Mouse (Mus musculus) limb, embryonic 11.5 days (tissue): ENCODE results near the gene Foxa3. TPM values are rescaled to one million over a fixed set of nuclear protein-coding genes. Genes with fewer than 3 reads are reported as not detected.

Experiments
- ATAC-seq: fragments of 200-750 bp; cut with Nextera tagmentation; 2 replicates; pipeline ENCODE4 v1.8.0; 2017; ENCODE audit warnings: low read depth; ENCODE audit not compliant: insufficient number of reproducible peaks, low FRiP score, low TSS enrichment
- DNase-seq: peaks from one replicate; pipeline ENCODE4 v3.0.0-alpha.2; 2015; ENCODE audit warnings: low spot score
- H3K27ac ChIP-seq: fragments of 300-500 bp; sonication (generic); replicated peaks from 2 replicates; pipeline ENCODE4 v1.5.1; 2014; ENCODE audit warnings: low read depth, mild to moderate bottlenecking, low read length
- H3K27me3 ChIP-seq: fragments of 300-500 bp; sonication (generic); 2 replicates; pipeline ENCODE4 v1.6.1; 2014; ENCODE audit warnings: mild to moderate bottlenecking, low read length, mixed read lengths; ENCODE audit not compliant: control insufficient read depth, insufficient read depth
- H3K36me3 ChIP-seq: fragments of 300-500 bp; sonication (generic); 2 replicates; pipeline ENCODE4 v1.6.1; 2014; ENCODE audit warnings: mild to moderate bottlenecking, low read length, moderate library complexity, mixed read lengths; ENCODE audit not compliant: control insufficient read depth, insufficient read depth
- H3K4me1 ChIP-seq: fragments of 300-500 bp; sonication (generic); 2 replicates; pipeline ENCODE4 v1.6.1; 2014; ENCODE audit warnings: low read length, mixed read lengths; ENCODE audit not compliant: control insufficient read depth, insufficient read depth
- H3K4me2 ChIP-seq: fragments of 300-500 bp; sonication (generic); 2 replicates; pipeline ENCODE4 v1.6.1; 2014; ENCODE audit warnings: low read depth, mild to moderate bottlenecking, moderate library complexity; ENCODE audit not compliant: severe bottlenecking
- H3K4me3 ChIP-seq: fragments of 300-500 bp; sonication (generic); 2 replicates; pipeline ENCODE4 v1.5.1; 2014; ENCODE audit warnings: low read depth, low read length
- H3K9ac ChIP-seq: fragments of 300-500 bp; sonication (generic); 2 replicates; pipeline ENCODE4 v1.6.1; 2014; ENCODE audit warnings: mild to moderate bottlenecking, low read length
- H3K9me3 ChIP-seq: fragments of 300-500 bp; sonication (generic); 2 replicates; pipeline ENCODE4 v1.6.1; 2016; ENCODE audit warnings: low read length; ENCODE audit not compliant: control insufficient read depth
- WGBS: fragments of 180-500 bp; shearing (Covaris S2); extraction: QIAGEN DNeasy Blood & Tissue Kit; methylation state at CpG from one replicate; pipeline ENCODE4 v1.1.7; 2014; 5-methylcytosine and 5-hydroxymethylcytosine counted together
- polyA plus RNA-seq: library from polyadenylated mRNA; unstranded; fragments of >200 nt; fragmentation: Nextera tagmentation; extraction: Ambion mirVana; gene quantifications from 2 replicates; pipeline ENCODE4 v1.2.1, GENCODE M21; 2014

Foxa3 gene
- polyA plus RNA-seq, 1 experiment from 2014 or later = 0.21 TPM

DNA sequence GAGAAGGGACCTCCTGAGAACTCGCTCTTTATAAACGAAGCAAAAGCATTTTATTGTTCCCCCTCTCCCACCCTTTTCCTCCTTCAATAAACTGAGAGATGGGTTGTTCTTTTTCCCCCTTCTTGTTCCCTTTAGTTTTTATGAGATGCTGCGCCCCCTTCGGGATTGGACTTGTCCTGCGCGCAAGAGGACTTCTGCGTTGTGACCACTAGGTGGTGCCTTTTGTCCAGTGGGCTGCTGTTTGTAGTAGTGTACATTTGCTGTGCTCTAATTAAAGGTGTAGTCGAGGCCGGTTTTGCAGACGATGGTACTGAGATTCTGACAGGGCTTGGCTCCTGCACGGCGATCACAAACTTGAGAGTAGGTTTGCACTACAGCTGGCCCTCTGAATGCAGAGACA lies 16.9 kb downstream of the Foxa3 start:
- Histone ChIP-seq H3K36me3 (peaks cover 15% of the 10 kb centered on the region), H3K9ac (no peak overlapping the region), H3K4me1 (peaks cover 23% of the 10 kb centered on the region), H3K4me2 (no peak overlapping the region; the same call in none of the 2 replicates), H3K9me3 (no peaks in the 10 kb centered on the region), H3K27ac (no peak overlapping the region), H3K27me3 (no peaks in the 10 kb centered on the region), H3K4me3 (no peak overlapping the region)
- 6% methylated on average over 12 of the region's 12 CpGs for WGBS
- peak; percentile 92 for DNase-seq
- no peak for ATAC-seq

GRCm38 (mm10) chr7:19005417-19006121 lies 17.8 kb downstream of the Foxa3 start:
- no peak for ATAC-seq
- Histone ChIP-seq H3K4me3 (peak overlapping the region; percentile 17; the same call in 1 of the 2 replicates), H3K9ac (no peak overlapping the region), H3K36me3 (peaks cover 15% of the 10 kb centered on the region), H3K4me2 (peak overlapping the region; percentile 94), H3K27ac (no peak overlapping the region), H3K4me1 (peaks cover 23% of the 10 kb centered on the region), H3K9me3 (no peaks in the 10 kb centered on the region), H3K27me3 (no peaks in the 10 kb centered on the region)
- WGBS = 88% methylated on average over 34 of the region's 34 CpGs
- no peak for DNase-seq

- H3K27ac ChIP-seq = 0 out of 2 replicates have a peak overlapping the region, but pooled peaks have one; percentile 84
- H3K9me3 ChIP-seq = no peaks in the 10 kb centered on the region
- H3K4me1 ChIP-seq = peaks cover 23% of the 10 kb centered on the region
- 6% methylated on average over 32 of the region's 34 CpGs for WGBS
- peaks cover 15% of the 10 kb centered on the region for H3K36me3 ChIP-seq
- no peak for ATAC-seq
- H3K27me3 ChIP-seq = no peaks in the 10 kb centered on the region
- peak overlapping the region; percentile 91 for H3K9ac ChIP-seq
- H3K4me3 ChIP-seq = peak overlapping the region; percentile 91
- no peak for DNase-seq
- peak overlapping the region; percentile 94 for H3K4me2 ChIP-seq
Observed at GRCm38 (mm10) chr7:19004631-19005079, 18.7 kb downstream of the Foxa3 start.

GRCm38 (mm10) chr7:19003902-19004630 lies 19.3 kb downstream of the Foxa3 start, which contains the start of gene Irf2bp1:
Gene Irf2bp1, plus strand, starts transcription at chr7:19004044.
- DNase-seq (peak; percentile 97), ATAC-seq (peak; percentile 45; the same call in 1 of the 2 replicates)
- Histone ChIP-seq H3K4me3 (peak within 1 kb of the TSS; percentile 91), H3K36me3 (peaks cover 15% of the 10 kb centered on the region), H3K9me3 (no peaks in the 10 kb centered on the region), H3K9ac (peak within 1 kb of the TSS; percentile 91), H3K4me1 (peaks cover 23% of the 10 kb centered on the region), H3K27ac (peak within 1 kb of the TSS; percentile 84), H3K4me2 (peak within 1 kb of the TSS; percentile 94), H3K27me3 (no peaks in the 10 kb centered on the region)
- WGBS = under 1% methylated on average over 83 of the region's 90 CpGs

DNA sequence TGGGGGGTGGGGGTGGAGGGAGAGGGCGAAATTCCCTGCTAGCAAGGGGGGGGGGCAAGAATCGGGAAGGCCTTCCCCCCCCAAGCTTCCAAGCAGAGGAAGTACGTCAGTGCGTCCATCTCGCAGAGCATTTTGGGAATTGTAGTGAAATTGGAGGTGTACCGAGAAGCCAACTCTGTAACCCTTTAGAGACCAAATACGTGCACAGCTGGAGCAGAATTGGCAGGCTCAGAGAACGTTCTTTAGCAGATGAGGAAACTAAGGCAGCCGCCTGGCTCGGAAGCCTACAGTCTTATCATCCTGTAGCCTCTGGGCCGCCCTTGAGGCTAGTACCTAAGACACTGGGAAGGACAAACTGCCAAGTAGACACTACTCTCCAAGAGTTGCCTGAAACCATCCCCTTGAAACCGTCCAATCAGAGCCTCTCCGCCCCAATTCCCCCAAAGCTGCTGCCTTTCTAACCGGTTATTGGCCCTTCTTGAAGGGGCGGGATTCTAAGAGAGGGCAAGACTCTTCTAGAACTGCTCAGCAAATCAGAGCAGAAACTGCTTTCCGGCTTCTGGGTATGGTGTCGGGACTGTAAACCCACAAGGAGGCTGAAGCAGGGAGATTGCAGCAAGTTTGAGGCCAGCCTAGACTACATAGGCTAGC lies 20.4 kb downstream of the Foxa3 start:
- Histone ChIP-seq H3K27me3 (no peaks in the 10 kb centered on the region), H3K4me2 (peak overlapping the region; percentile 61), H3K4me3 (peak overlapping the region; percentile 30), H3K4me1 (peaks cover 23% of the 10 kb centered on the region), H3K9me3 (no peaks in the 10 kb centered on the region), H3K36me3 (peaks cover 15% of the 10 kb centered on the region), H3K27ac (no peak overlapping the region; the same call in 1 of the 2 replicates), H3K9ac (peak overlapping the region; percentile 55)
- 3% methylated on average over 17 of the region's 17 CpGs for WGBS
- DNase-seq (peak; percentile 82), ATAC-seq (peak; percentile 37; the same call in 1 of the 2 replicates)

DNA sequence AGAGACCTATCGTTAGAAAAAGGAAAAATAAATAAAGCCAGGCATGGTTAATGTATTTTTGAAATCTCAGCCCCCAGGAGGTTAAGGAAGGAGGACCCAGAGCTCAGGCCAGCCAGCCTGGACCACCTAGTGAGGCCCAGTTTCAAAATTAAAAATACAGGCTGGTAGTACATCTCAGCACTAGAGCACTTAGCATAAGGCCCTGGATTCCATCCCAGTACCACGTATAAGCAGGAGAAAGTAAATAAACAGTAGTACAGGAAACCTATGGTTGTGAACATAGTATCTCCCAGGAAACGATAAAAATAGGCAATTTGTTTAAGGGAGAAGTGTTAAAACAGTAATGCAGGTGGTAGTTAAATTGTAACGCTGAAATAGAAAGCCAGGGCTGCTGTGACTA lies 21.2 kb downstream of the Foxa3 start:
- Histone ChIP-seq H3K4me1 (peaks cover 22% of the 10 kb centered on the region), H3K27ac (no peak overlapping the region), H3K9ac (peak overlapping the region; percentile 55; the same call in 1 of the 2 replicates), H3K27me3 (no peaks in the 10 kb centered on the region), H3K9me3 (no peaks in the 10 kb centered on the region), H3K4me2 (peak overlapping the region; percentile 61), H3K4me3 (peak overlapping the region; percentile 30; the same call in 1 of the 2 replicates), H3K36me3 (peaks cover 15% of the 10 kb centered on the region)
- DNase-seq (no peak), ATAC-seq (no peak)
- 38% methylated on average over 4 of the region's 4 CpGs for WGBS

DNA sequence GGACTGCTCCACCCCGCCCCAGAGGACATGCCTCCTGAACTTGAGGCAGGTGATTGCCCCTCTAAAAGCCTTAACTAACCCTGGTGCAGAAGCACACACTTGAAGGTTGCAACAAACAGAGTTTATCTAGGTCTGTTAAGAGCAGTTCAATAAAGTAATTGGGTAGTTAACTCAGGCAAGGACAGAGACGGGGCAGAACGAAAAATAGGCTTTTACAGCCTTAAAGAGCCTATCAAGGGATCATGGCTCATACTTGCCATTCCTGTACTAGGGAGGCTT lies 21.6 kb downstream of the Foxa3 start:
- no peak overlapping the region for H3K4me3 ChIP-seq
- DNase-seq (no peak), ATAC-seq (no peak)
- peaks cover 20% of the 10 kb centered on the region for H3K4me1 ChIP-seq
- no peak overlapping the region for H3K27ac ChIP-seq
- H3K9ac ChIP-seq = no peak overlapping the region
- 48% methylated on average over 3 of the region's 3 CpGs for WGBS
- H3K9me3 ChIP-seq = no peaks in the 10 kb centered on the region
- H3K4me2 ChIP-seq = no peak overlapping the region
- H3K36me3 ChIP-seq = peaks cover 15% of the 10 kb centered on the region
- H3K27me3 ChIP-seq = no peaks in the 10 kb centered on the region

DNA sequence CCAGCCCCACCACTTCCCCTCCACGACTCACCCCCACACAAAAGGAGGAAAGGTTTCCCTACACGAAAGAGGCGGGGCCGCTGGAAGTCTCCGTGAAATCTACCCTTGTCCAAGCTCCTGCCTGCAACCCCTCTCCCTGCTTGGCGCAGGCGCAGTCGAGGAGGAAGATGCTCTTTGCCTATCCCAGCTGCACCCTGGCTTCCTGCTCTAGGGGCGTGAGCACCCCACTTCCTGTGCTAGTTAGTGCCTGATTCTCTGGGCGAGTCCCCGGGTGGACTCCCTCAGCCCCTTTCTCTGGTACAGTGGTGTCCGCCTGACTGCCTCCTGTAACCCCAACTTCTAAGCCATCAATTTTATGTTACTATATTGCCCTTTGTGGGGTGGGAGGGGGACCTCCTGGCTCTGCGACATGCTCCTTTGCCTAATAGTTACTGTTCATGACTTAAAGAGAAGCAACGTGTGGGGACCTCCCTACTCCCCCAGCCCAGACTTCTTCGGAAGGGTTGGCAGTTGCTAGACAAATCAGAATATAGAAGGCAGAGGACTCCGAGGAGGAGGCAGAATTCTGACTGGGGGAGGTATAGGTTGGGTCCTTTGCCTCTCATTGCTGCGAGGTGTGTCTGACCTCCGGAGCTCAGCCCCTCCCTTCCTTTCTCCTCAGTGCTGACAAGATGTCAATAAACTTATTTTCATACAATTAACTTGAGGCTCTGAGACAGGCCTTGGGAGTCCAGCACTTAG lies 22.1 kb downstream of the Foxa3 start:
- peaks cover 15% of the 10 kb centered on the region for H3K36me3 ChIP-seq
- H3K27ac ChIP-seq = no peak overlapping the region
- peak overlapping the region; percentile 20 for H3K4me3 ChIP-seq
- no peak for ATAC-seq
- WGBS = 35% methylated on average over 17 of the region's 18 CpGs
- peak overlapping the region; percentile 43; the same call in 1 of the 2 replicates for H3K9ac ChIP-seq
- no peaks in the 10 kb centered on the region for H3K9me3 ChIP-seq
- H3K4me1 ChIP-seq = peaks cover 20% of the 10 kb centered on the region
- peak; percentile 53 for DNase-seq
- no peaks in the 10 kb centered on the region for H3K27me3 ChIP-seq
- H3K4me2 ChIP-seq = peak overlapping the region; percentile 39
